Mouse (Mus musculus): ENCODE results near the gene Rce1. TPM values are rescaled to one million over a fixed set of nuclear protein-coding genes. Genes with fewer than 3 reads are reported as not detected.

Rce1 gene
- polyA plus RNA-seq (2021) = 45.5 TPM

DNA sequence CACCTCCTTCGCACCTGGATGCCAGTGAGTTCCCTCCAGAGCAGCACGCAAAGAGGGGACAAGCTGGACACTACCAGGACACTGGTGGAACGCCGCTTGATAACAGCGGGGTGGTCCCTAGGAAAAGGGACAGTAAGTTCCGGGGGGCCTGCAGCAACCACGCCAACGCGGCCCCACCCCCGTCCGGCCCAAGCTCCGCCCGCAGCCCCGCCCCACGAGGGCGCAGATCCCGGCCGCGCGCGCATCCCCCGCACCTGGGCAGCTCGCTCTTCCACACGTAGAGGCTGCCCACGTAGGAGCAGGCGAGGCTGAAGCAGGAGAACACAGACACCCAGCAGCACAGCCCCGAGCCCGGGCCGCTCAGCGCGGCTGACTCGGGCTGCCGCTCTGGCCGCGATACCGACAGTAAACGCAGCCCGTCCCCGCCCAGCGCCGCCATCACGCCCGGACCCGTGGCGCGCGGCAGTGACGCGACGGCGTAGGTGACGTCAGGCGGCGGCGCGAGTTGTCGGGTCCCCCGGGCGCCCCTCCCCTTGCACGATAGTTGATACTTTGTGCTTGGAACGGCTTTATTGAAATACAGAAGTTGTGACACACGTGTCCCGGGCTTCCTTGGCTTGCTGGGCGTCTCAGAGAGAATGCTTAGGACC is at the start of gene Rce1:
TSS of gene Rce1 (minus strand) at position 463 of the 650 bp plus-strand sequence.
- in situ Hi-C loops (cut with MboI; ENCODE audit: low pct_unique_long_range_greater_than_20kb) = loop anchor here (5.0 to 25.0 kb wide), 2 partner anchors 128 to 337 kb away; partner anchors contain the start of genes 2010003K11Rik and Mrpl11
- TF ChIP-seq CTCF (IDR thresholded peaks at IDR 0.05) = no peak
- no peak for DNase-seq (ENCODE audit: low read depth, low spot score)
- CTCF ChIA-PET = interaction anchor here (1.2 to 1.6 kb wide), 4 partner anchors 9 to 222 kb away, joined by 3 to 4 read pairs (median 4); no protein-coding TSS in a partner anchor
- ATAC-seq = peak; percentile 51
- POLR2A ChIA-PET = interaction anchor here (0.9 to 1.7 kb wide), 4 partner anchors 9 to 187 kb away, joined by 3 to 7 read pairs (median 4); partner anchors contain the start of gene Lrfn4
- H3K27me3 ChIP-seq = no peaks in the 10 kb centered on the region

DNA sequence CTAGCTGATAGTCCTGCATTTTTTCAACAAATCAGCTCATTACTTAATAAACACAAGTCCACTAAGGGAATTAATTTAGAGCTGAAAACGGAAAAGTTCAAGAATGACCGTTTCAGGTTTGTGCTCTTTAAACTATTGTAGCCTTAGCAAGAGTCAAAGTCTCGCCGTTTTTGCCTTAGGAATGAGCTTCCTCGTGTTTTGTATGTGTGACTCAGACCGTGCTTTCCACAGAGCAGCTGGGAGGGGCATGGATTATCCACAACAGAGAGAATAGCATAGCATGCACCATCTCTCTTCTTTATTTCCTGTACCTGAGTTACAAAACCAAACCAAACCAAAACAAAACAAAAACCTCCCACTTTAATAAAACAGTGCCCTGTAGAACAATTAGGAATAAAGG is 47.0 kb upstream of the Rce1 start:
- no peaks in the 10 kb centered on the region for H3K27me3 ChIP-seq
- in situ Hi-C loops (cut with MboI; ENCODE audit: low pct_unique_long_range_greater_than_20kb) = no loop called here
- ATAC-seq = no peak
- no peak for TF ChIP-seq CTCF (IDR thresholded peaks at IDR 0.05)
- no peak for DNase-seq (ENCODE audit: low read depth, low spot score)
- POLR2A ChIA-PET = no interaction called here
- CTCF ChIA-PET = interaction anchor here (1.2 to 1.9 kb wide), 2 partner anchors 8 to 24 kb away, joined by 4 to 6 read pairs; no protein-coding TSS in a partner anchor

DNA sequence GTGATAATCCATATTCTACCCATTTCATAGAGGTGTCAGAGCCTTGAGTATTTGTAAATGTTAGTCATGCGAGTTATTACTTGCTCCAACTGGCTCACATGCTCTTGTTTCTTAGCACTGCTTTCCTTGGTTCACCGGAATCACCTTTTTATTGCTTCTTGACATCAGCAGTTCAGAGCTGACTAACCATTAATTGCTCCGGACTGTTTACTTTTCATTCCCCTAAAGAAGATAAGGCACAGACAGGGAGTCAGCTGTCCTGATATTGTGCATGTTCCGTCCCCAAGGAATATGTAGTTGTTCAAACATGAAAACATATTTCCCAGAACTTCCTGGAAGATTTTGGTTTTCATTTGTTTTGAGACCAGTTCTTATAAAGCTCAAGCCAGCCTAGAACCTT is 45.3 kb upstream of the Rce1 start:
- DNase-seq (ENCODE audit: low read depth, low spot score) (no peak), ATAC-seq (no peak)
- in situ Hi-C loops (cut with MboI; ENCODE audit: low pct_unique_long_range_greater_than_20kb) = no loop called here
- POLR2A ChIA-PET = no interaction called here
- CTCF ChIA-PET = interaction anchor here (1.9 kb wide), 1 partner anchor 22 kb away, joined by 6 read pairs; no protein-coding TSS in a partner anchor
- H3K27me3 ChIP-seq = no peaks in the 10 kb centered on the region
- TF ChIP-seq CTCF (IDR thresholded peaks at IDR 0.05) = no peak

DNA sequence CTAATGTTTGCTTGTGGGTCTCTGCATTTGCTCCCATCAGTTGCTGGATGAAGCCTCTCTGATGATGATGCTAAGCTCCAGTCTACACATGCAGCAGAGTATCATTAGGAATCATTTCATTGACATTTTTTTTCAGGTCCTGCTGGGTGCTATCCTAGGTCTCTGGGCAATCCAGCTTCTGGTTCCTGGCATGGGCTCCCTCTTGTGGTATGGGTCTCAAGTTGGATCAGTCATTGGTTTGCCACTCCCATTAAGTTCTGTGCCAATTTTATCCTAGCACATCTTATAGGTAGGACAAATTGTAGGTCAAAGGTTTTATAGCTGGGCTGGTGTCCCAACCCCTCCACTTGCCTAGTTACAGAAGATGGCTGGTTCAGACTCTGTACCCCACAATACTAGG is 41.4 kb upstream of the Rce1 start:
- in situ Hi-C loops (cut with MboI; ENCODE audit: low pct_unique_long_range_greater_than_20kb) = no loop called here
- DNase-seq (ENCODE audit: low read depth, low spot score) = no peak
- CTCF ChIA-PET = interaction anchor here (1.1 to 1.4 kb wide), 3 partner anchors 14 to 169 kb away, joined by 3 to 4 read pairs (median 3); no protein-coding TSS in a partner anchor
- no peaks in the 10 kb centered on the region for H3K27me3 ChIP-seq
- TF ChIP-seq CTCF (IDR thresholded peaks at IDR 0.05) = peak; percentile 37
- no peak for ATAC-seq
- POLR2A ChIA-PET = no interaction called here

DNA sequence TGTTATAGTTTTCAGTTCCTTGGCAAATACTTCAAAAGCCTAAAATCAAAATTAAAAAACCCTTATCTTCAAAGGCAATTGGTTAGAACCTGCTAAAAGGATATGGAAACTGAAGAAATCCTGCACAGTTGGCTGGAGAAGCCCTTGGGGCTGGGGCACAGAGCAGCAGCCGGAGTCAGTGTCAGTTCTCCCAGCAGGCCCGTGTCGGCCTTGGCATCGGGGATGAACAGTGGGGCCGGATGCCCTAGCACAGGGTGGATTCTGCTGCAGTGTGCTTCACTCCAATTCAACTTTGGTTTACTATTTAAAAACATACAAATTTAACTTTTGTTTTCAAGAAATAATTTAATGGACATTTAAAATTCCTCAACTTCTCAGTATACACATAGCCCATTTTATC is 32.7 kb upstream of the Rce1 start:
- H3K27me3 ChIP-seq = peaks cover 17% of the 10 kb centered on the region
- ChIA-PET CTCF (no interaction called here), POLR2A (no interaction called here)
- in situ Hi-C loops (cut with MboI; ENCODE audit: low pct_unique_long_range_greater_than_20kb) = no loop called here
- ATAC-seq (no peak), DNase-seq (ENCODE audit: low read depth, low spot score) (no peak)
- TF ChIP-seq CTCF (IDR thresholded peaks at IDR 0.05) = no peak

DNA sequence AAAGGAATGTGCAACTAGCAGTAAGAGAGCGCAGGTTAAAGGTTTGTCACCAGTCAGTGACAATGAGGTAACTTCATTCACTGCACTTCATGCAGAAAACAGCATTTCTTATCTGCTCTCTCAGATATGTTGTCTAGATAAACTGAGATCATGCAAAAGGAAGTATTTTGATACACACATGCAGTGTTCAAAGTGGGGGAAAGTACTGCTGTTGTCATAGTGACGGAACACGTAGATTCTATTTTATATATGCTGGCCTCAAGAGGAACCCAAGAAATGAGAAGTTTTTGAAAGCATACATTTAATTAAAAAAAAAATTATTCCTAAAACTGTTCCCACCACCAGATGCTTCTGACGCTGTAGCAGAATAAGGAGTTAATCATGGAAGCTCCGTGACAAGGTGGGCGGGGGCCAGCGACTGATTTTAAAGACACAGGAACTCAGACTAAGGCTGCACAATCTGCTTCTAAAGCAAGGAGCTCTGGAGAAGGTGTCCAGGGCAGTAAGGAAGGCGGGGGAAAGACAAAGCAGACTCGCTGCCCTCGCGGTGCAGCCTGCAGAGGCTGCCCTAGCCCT is 21.6 kb upstream of the Rce1 start:
- no peak for TF ChIP-seq CTCF (IDR thresholded peaks at IDR 0.05)
- ATAC-seq = no peak
- CTCF ChIA-PET = interaction anchor here (1.3 to 3.7 kb wide), 2 partner anchors 27 to 96 kb away, joined by 3 to 14 read pairs; no protein-coding TSS in a partner anchor
- DNase-seq (ENCODE audit: low read depth, low spot score) = no peak
- no peaks in the 10 kb centered on the region for H3K27me3 ChIP-seq
- in situ Hi-C loops (cut with MboI; ENCODE audit: low pct_unique_long_range_greater_than_20kb) = loop anchor here (10.0 to 25.0 kb wide), 2 partner anchors 198 to 315 kb away; partner anchors contain the start of gene Mrpl11
- POLR2A ChIA-PET = no interaction called here

DNA sequence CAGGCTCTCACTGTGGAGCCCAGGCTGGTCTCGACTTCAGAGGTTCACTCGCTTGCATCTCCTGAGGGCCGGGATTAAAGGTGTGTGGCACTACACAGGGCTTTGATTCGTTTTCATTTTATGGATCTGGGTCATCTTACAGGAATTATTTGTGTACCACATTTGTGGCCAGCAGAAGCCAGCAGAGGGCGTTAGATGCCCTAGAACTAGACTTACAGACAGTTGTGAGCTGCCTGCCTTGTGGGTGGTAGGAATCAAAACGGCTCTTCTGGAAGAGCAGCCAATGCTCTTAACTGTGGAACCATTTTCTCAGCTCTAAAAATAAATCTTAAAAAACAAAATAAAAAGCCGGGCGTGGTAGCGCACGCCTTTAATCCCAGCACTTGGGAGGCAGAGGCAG is 18.8 kb upstream of the Rce1 start:
- TF ChIP-seq CTCF (IDR thresholded peaks at IDR 0.05) = peak; percentile 88
- in situ Hi-C loops (cut with MboI; ENCODE audit: low pct_unique_long_range_greater_than_20kb) = loop anchor here (10.0 to 25.0 kb wide), 2 partner anchors 201 to 318 kb away; partner anchors contain the start of gene Mrpl11
- ChIA-PET CTCF (interaction anchor here (0.5 to 1.6 kb wide), 4 partner anchors 11 to 101 kb away, joined by 3 to 16 read pairs (median 4); no protein-coding TSS in a partner anchor), POLR2A (no interaction called here)
- peaks cover 10% of the 10 kb centered on the region for H3K27me3 ChIP-seq
- DNase-seq (ENCODE audit: low read depth, low spot score) (no peak), ATAC-seq (no peak)

DNA sequence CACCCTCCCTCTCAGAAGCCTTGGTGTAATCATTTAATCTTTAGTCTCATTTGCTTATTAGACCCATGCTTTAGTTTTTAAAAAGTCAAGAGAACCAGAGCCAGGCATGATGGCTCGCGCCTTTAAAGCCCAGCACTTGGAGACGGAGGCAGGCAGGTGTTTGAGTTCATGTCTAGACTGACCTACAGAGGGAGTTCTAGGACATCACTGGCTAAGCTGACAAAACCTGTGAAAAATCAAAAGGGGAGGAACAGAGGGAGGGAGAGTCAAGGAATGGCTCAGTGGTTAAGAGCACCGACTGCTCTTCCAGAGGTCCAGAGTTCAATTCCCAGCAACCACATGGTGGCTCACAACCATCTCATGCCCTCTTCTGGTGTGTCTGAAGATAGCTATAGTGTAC is 10.5 kb upstream of the Rce1 start:
- ATAC-seq (no peak), DNase-seq (ENCODE audit: low read depth, low spot score) (no peak)
- peaks cover 9% of the 10 kb centered on the region for H3K27me3 ChIP-seq
- POLR2A ChIA-PET = interaction anchor here (1.0 kb wide), 1 partner anchor 108 kb away, joined by 4 read pairs; no protein-coding TSS in a partner anchor
- in situ Hi-C loops (cut with MboI; ENCODE audit: low pct_unique_long_range_greater_than_20kb) = loop anchor here (25.0 kb wide), 1 partner anchor 326 kb away; the partner anchor contains the start of gene Mrpl11
- peak; percentile 52 for TF ChIP-seq CTCF (IDR thresholded peaks at IDR 0.05)
- CTCF ChIA-PET = no interaction called here

DNA sequence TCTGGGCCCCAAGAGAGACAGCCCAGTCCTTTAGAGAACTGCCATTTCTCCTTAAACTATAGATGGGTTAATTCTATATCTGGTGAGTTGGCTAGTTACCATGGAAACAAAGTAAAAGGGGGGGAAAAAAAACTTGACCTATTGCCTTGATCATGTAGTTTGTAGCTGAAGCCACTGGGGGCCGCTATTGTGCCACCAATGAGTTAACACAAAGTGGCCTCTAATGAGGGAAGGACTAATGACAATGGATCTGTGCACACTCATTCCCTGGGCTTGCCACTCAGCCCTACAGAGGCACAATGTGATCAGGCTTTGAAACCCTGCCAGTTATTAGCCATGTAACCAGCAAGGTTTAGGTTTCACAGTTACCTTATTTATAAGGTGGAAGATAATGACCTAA is 3.4 kb upstream of the Rce1 start:
- ChIA-PET CTCF (interaction anchor here (1.2 to 4.1 kb wide), 6 partner anchors 115 to 310 kb away, joined by 3 to 25 read pairs (median 3); no protein-coding TSS in a partner anchor), POLR2A (no interaction called here)
- no peak for ATAC-seq
- no peak for TF ChIP-seq CTCF (IDR thresholded peaks at IDR 0.05)
- in situ Hi-C loops (cut with MboI; ENCODE audit: low pct_unique_long_range_greater_than_20kb) = loop anchor here (5.0 to 25.0 kb wide), 2 partner anchors 132 to 333 kb away; partner anchors contain the start of genes 2010003K11Rik and Mrpl11
- DNase-seq (ENCODE audit: low read depth, low spot score) = no peak
- no peaks in the 10 kb centered on the region for H3K27me3 ChIP-seq

DNA sequence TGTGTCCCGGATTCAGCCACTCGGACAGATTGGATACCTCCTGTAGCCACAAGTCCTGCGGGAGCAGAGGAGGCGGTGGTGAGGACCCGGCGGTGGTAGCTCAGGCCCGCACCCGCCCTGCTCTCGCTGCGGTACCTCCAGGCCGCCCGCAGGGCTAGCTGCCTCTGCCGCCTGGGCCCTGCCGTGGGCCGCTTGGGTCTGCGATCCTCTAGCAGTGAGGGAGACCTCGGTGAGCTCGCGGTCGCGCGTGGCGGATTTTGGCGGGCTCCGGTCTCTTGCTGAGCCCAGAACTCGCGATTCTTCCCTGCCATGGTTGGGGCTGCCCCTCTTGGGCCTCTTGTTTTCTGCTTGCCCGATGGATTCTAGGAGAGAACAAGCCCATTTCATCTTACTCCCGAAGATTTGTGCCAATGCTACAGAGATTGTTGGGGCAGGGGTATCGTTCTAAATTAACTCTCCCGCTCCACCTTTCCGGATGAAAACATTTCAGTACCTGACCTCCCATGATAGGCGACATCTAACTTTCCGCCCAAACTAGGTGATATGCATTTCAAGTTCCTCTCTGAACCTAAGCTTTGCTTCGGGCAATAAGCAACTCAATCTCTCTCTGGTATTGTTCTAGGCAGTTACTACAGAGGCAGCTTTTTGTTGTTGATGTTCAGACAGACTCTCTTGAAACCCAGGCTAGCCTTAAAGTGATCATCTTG is 541 bp upstream of the Rce1 start:
- no peaks in the 10 kb centered on the region for H3K27me3 ChIP-seq
- ATAC-seq = peak; percentile 63
- TF ChIP-seq CTCF (IDR thresholded peaks at IDR 0.05) = no peak
- POLR2A ChIA-PET = interaction anchor here (0.7 to 1.7 kb wide), 5 partner anchors 10 to 188 kb away, joined by 3 to 7 read pairs (median 5); partner anchors contain the start of genes Lrfn4 and Rbm4b
- in situ Hi-C loops (cut with MboI; ENCODE audit: low pct_unique_long_range_greater_than_20kb) = loop anchor here (5.0 to 25.0 kb wide), 2 partner anchors 129 to 336 kb away; partner anchors contain the start of genes 2010003K11Rik and Mrpl11
- no peak for DNase-seq (ENCODE audit: low read depth, low spot score)
- CTCF ChIA-PET = interaction anchor here (0.8 to 4.1 kb wide), 10 partner anchors 9 to 221 kb away, joined by 3 to 25 read pairs (median 4); no protein-coding TSS in a partner anchor

All from Patski (cell line).